Mouse (Mus musculus): ENCODE results near the gene Cd70. TPM values are rescaled to one million over a fixed set of nuclear protein-coding genes. Genes with fewer than 3 reads are reported as not detected.

Gene Cd70
- 0.30 TPM in 1 of 2 replicates, not detected in the other for polyA plus RNA-seq (2015; fragmentation: Nextera tagmentation; extraction: Ambion mirVana)

- Histone ChIP-seq H3K9ac (replicated peaks; ENCODE audit: low read depth, low read length) (peak within 1 kb of the TSS; percentile 10), H3K4me1 (replicated peaks; ENCODE audit: control insufficient read depth, insufficient read depth, low read length) (0 out of 2 replicates have a peak, but pooled peaks cover 2% of the 10 kb centered on the region), H3K36me3 (ENCODE audit: control insufficient read depth, insufficient read depth) (no peaks in the 10 kb centered on the region), H3K4me3 (replicated peaks; ENCODE audit: low read length) (peak within 1 kb of the TSS; percentile 37), H3K27me3 (replicated peaks; ENCODE audit: control insufficient read depth, insufficient read depth, low read length) (peaks cover 22% of the 10 kb centered on the region), H3K27ac (ENCODE audit: low read length) (no peak within 1 kb of the TSS), H3K9me3 (ENCODE audit: control insufficient read depth, low read length) (no peaks in the 10 kb centered on the region), H3K4me2 (ENCODE audit: low read length) (peak within 1 kb of the TSS; percentile 56)
- WGBS: 2% methylated on average over 39 of the region's 39 CpGs
- ATAC-seq: no peak
Measured at GRCm38 (mm10) chr17:57148994-57149803, at the start of gene Cd70. TSS of gene Cd70 (minus strand) at chr17:57149777.

GRCm38 (mm10) chr17:57198252-57198651, 48.7 kb upstream of the Cd70 start:
- no peak for ATAC-seq
- Histone ChIP-seq H3K36me3 (ENCODE audit: control insufficient read depth, insufficient read depth) (no peaks in the 10 kb centered on the region), H3K4me3 (replicated peaks; ENCODE audit: low read length) (no peak overlapping the region), H3K9ac (replicated peaks; ENCODE audit: low read depth, low read length) (no peak overlapping the region), H3K4me2 (ENCODE audit: low read length) (no peak overlapping the region), H3K9me3 (ENCODE audit: control insufficient read depth, low read length) (no peaks in the 10 kb centered on the region), H3K27ac (ENCODE audit: low read length) (no peak overlapping the region), H3K4me1 (replicated peaks; ENCODE audit: control insufficient read depth, insufficient read depth, low read length) (no peaks in the 10 kb centered on the region), H3K27me3 (replicated peaks; ENCODE audit: control insufficient read depth, insufficient read depth, low read length) (no peaks in the 10 kb centered on the region)
- WGBS: 78% methylated on average over 3 of the region's 3 CpGs

GRCm38 (mm10) chr17:57195326-57196010, 45.9 kb upstream of the Cd70 start:
- no peak overlapping the region for H3K9ac ChIP-seq (replicated peaks; ENCODE audit: low read depth, low read length)
- WGBS: 79% methylated on average over 8 of the region's 8 CpGs
- no peaks in the 10 kb centered on the region for H3K4me1 ChIP-seq (replicated peaks; ENCODE audit: control insufficient read depth, insufficient read depth, low read length)
- no peak overlapping the region for H3K27ac ChIP-seq (ENCODE audit: low read length)
- no peak overlapping the region for H3K4me3 ChIP-seq (replicated peaks; ENCODE audit: low read length)
- no peaks in the 10 kb centered on the region for H3K27me3 ChIP-seq (replicated peaks; ENCODE audit: control insufficient read depth, insufficient read depth, low read length)
- no peak overlapping the region for H3K4me2 ChIP-seq (ENCODE audit: low read length)
- no peak for ATAC-seq
- no peaks in the 10 kb centered on the region for H3K36me3 ChIP-seq (ENCODE audit: control insufficient read depth, insufficient read depth)
- no peaks in the 10 kb centered on the region for H3K9me3 ChIP-seq (ENCODE audit: control insufficient read depth, low read length)

DNA sequence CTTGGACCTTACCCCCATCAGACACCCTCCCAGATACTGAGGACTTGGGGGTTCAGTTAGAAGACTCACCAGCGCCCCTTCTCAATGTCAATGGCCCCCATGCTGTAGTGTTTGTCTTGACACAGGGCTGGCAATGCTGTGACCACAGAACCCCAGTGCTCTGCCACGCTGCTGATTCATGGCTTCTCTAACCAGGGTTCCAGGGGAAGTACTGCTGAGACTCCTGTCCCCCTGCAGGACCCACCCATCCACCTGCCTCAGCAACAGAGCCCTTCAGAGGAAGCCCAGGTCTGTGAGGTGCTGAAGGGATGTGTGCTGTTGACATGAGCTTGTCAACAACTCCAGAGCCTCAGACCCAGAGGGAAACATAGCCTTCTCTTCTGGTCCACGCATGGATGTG, 45.2 kb upstream of the Cd70 start:
- Histone ChIP-seq H3K27me3 (replicated peaks; ENCODE audit: control insufficient read depth, insufficient read depth, low read length) (no peaks in the 10 kb centered on the region), H3K4me1 (replicated peaks; ENCODE audit: control insufficient read depth, insufficient read depth, low read length) (no peaks in the 10 kb centered on the region), H3K9ac (replicated peaks; ENCODE audit: low read depth, low read length) (no peak overlapping the region), H3K36me3 (ENCODE audit: control insufficient read depth, insufficient read depth) (no peaks in the 10 kb centered on the region), H3K4me3 (replicated peaks; ENCODE audit: low read length) (no peak overlapping the region), H3K4me2 (ENCODE audit: low read length) (no peak overlapping the region), H3K9me3 (ENCODE audit: control insufficient read depth, low read length) (no peaks in the 10 kb centered on the region), H3K27ac (ENCODE audit: low read length) (no peak overlapping the region)
- WGBS: 71% methylated on average over 3 of the region's 3 CpGs
- no peak for ATAC-seq

DNA sequence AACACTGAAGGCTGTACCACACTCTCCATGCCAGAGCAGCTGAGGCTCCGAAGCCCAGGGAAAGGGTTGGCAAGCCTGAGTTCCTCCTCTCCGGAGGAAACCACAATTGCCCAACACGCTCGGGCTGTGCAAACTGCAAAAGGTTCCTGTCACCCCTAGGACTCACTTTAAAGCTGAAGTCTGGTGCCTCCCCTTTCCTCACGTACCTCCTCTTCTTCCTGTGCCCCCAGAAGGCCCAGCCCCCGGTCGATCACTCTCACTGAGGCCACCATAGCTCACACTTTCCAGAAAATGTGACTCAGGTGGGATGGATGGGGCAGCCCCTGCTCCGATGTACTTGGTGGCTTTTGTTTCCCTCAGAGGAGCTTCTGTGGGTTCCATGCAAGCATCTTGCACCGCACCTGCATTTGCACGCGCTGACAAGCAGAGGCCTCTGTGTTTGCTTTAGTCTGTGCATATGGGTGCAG, 44.5 kb upstream of the Cd70 start, which contains the start of gene Tnfsf14:
Gene Tnfsf14 (minus strand): TSS at position 137 of the 467 bp plus-strand sequence.
- ATAC-seq: no peak
- Histone ChIP-seq H3K27ac (ENCODE audit: low read length) (no peak within 1 kb of the TSS), H3K9ac (replicated peaks; ENCODE audit: low read depth, low read length) (no peak within 1 kb of the TSS), H3K27me3 (replicated peaks; ENCODE audit: control insufficient read depth, insufficient read depth, low read length) (no peaks in the 10 kb centered on the region), H3K36me3 (ENCODE audit: control insufficient read depth, insufficient read depth) (no peaks in the 10 kb centered on the region), H3K4me3 (replicated peaks; ENCODE audit: low read length) (no peak within 1 kb of the TSS), H3K9me3 (ENCODE audit: control insufficient read depth, low read length) (no peaks in the 10 kb centered on the region), H3K4me1 (replicated peaks; ENCODE audit: control insufficient read depth, insufficient read depth, low read length) (no peaks in the 10 kb centered on the region), H3K4me2 (ENCODE audit: low read length) (no peak within 1 kb of the TSS)
- WGBS: 81% methylated on average over 11 of the region's 11 CpGs

DNA sequence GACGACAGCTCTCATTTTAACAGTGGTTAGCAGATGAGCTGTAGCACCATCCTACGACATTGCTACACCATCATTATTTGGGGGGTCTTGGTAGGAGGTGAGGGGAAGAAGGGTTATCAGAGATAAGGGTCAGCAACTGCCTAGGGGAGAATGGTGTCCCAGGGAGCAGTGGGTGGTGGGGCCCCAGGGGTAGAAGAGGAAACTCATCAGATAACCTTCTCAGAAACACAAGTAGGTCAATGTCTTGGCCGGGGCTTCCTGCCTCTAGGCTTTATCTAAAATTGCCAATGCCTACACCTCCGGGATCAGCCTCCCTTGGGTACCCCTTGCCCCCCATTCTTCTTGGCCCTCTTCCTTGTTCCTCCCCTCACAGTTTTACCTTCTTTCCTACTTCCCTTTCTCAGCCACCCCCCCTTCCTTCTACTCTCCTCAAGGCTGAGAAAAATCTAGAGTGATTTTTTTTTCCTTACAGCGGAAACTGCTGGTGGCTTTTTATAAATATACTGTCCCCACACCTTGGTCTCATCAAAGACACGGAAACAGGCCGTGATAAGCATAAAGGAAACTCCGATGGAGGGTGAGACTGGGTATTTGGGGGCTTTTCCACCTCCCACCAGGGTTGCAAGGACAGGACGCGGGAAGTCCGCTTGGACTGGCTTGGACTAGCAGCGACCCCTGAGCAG, 39.1 kb upstream of the Cd70 start:
- Histone ChIP-seq H3K27me3 (replicated peaks; ENCODE audit: control insufficient read depth, insufficient read depth, low read length) (no peaks in the 10 kb centered on the region), H3K27ac (ENCODE audit: low read length) (no peak overlapping the region), H3K36me3 (ENCODE audit: control insufficient read depth, insufficient read depth) (no peaks in the 10 kb centered on the region), H3K4me1 (replicated peaks; ENCODE audit: control insufficient read depth, insufficient read depth, low read length) (no peaks in the 10 kb centered on the region), H3K4me3 (replicated peaks; ENCODE audit: low read length) (no peak overlapping the region), H3K4me2 (ENCODE audit: low read length) (no peak overlapping the region), H3K9ac (replicated peaks; ENCODE audit: low read depth, low read length) (no peak overlapping the region), H3K9me3 (ENCODE audit: control insufficient read depth, low read length) (no peaks in the 10 kb centered on the region)
- no peak for ATAC-seq
- WGBS: 91% methylated on average over 12 of the region's 12 CpGs

DNA sequence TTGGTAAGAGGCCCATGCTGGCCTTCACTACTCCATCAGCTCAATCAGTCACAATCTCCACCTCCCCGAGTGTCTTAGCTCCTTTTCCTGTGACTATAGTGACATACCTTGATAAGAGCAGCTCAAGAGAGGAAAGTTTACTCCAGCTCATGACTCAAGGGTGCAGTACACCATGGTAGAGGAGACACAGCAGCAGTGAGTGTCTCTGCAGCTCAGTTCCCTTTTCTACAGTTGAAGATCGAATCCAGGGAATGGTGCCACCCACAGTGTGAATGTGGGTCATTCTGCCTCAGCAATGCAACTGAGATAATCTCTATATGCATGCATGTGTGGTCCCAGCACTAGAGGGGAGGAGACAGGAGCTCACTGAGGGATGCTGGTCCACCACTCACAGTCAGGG, 36.1 kb upstream of the Cd70 start:
- no peak overlapping the region for H3K9ac ChIP-seq (replicated peaks; ENCODE audit: low read depth, low read length)
- no peak overlapping the region for H3K4me2 ChIP-seq (ENCODE audit: low read length)

DNA sequence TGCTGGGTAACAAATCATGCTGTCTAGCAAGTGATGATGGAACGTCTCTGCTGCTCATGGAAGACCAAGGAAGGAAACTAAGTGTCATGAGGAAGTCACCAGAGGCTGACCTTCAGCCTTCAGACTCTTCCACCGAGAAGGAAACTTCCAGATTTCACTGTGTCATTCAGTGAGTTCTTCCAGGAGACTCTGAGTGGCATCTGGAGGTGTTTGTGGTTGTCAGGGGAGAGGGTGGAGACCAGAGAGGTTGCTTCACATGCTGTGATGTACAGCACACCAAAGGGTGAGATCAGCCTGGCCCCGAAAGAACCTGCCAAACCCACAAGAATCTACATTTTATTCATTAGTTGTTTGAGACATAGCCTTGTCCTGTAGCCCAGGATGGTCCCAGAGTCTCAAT, 33.3 kb upstream of the Cd70 start:
- Histone ChIP-seq H3K9me3 (ENCODE audit: control insufficient read depth, low read length) (no peaks in the 10 kb centered on the region), H3K4me2 (ENCODE audit: low read length) (no peak overlapping the region), H3K4me1 (replicated peaks; ENCODE audit: control insufficient read depth, insufficient read depth, low read length) (no peaks in the 10 kb centered on the region), H3K27ac (ENCODE audit: low read length) (no peak overlapping the region), H3K9ac (replicated peaks; ENCODE audit: low read depth, low read length) (no peak overlapping the region), H3K27me3 (replicated peaks; ENCODE audit: control insufficient read depth, insufficient read depth, low read length) (no peaks in the 10 kb centered on the region), H3K4me3 (replicated peaks; ENCODE audit: low read length) (no peak overlapping the region), H3K36me3 (ENCODE audit: control insufficient read depth, insufficient read depth) (no peaks in the 10 kb centered on the region)
- 68% methylated on average over 3 of the region's 3 CpGs for WGBS
- ATAC-seq: no peak

More for the DNA sequence above, 36.1 kb upstream of the Cd70 start:
- 75% methylated on average over 2 of the region's 2 CpGs for WGBS
- Histone ChIP-seq H3K4me3 (replicated peaks; ENCODE audit: low read length) (no peak overlapping the region), H3K4me1 (replicated peaks; ENCODE audit: control insufficient read depth, insufficient read depth, low read length) (no peaks in the 10 kb centered on the region), H3K27me3 (replicated peaks; ENCODE audit: control insufficient read depth, insufficient read depth, low read length) (no peaks in the 10 kb centered on the region), H3K36me3 (ENCODE audit: control insufficient read depth, insufficient read depth) (no peaks in the 10 kb centered on the region), H3K27ac (ENCODE audit: low read length) (no peak overlapping the region), H3K9me3 (ENCODE audit: control insufficient read depth, low read length) (no peaks in the 10 kb centered on the region)
- no peak for ATAC-seq

GRCm38 (mm10) chr17:57180363-57180762, 30.8 kb upstream of the Cd70 start:
- Histone ChIP-seq H3K27me3 (replicated peaks; ENCODE audit: control insufficient read depth, insufficient read depth, low read length) (no peaks in the 10 kb centered on the region), H3K4me3 (replicated peaks; ENCODE audit: low read length) (no peak overlapping the region), H3K4me1 (replicated peaks; ENCODE audit: control insufficient read depth, insufficient read depth, low read length) (no peaks in the 10 kb centered on the region), H3K4me2 (ENCODE audit: low read length) (no peak overlapping the region), H3K9me3 (ENCODE audit: control insufficient read depth, low read length) (no peaks in the 10 kb centered on the region), H3K9ac (replicated peaks; ENCODE audit: low read depth, low read length) (no peak overlapping the region), H3K36me3 (ENCODE audit: control insufficient read depth, insufficient read depth) (no peaks in the 10 kb centered on the region), H3K27ac (ENCODE audit: low read length) (no peak overlapping the region)
- WGBS: 33% methylated on average over 8 of the region's 8 CpGs
- no peak for ATAC-seq
